Mouse (Mus musculus) megakaryocyte, embryonic 14.5 days (primary cell): ENCODE results near the gene Krt42.

ENCODE experiments used
- FLI1 ChIP-seq: IDR thresholded peaks from 2 replicates; pipeline ENCODE4 v1.6.1; 2012; ENCODE audit warnings: low read length, inconsistent platforms, mixed read lengths
- GATA1 ChIP-seq: IDR thresholded peaks from 3 replicates; pipeline ENCODE4 v1.6.1; 2012; ENCODE audit warnings: mixed read lengths, low read length, inconsistent platforms, borderline replicate concordance

- TF ChIP-seq GATA1 (no peak), FLI1 (no peak)
Observed at GRCm38 (mm10) chr11:100315439-100315838, 45.8 kb upstream of the Krt42 start.
